Mouse (Mus musculus) kidney, embryonic 15.5 days (tissue): ENCODE measurements at regions not wholly inside any gene's neighbourhood (a gene's known extent, or its start where the extent isn't known, plus 50 kb on each side); places are given as distances from the start of the nearest gene placed in this dataset.

Experiments used
- ATAC-seq: fragments of 200-750 bp; cut with Nextera tagmentation; replicated peaks from 2 replicates; pipeline ENCODE4 v1.8.0; 2017; ENCODE audit warnings: moderate TSS enrichment; ENCODE audit not compliant: low FRiP score
- H3K27ac ChIP-seq: fragments of 300-500 bp; sonication (generic); 2 replicates; pipeline ENCODE4 v1.5.1; 2015; ENCODE audit warnings: mild to moderate bottlenecking, inconsistent platforms
- H3K27me3 ChIP-seq: fragments of 300-500 bp; sonication (generic); 2 replicates; pipeline ENCODE4 v1.6.1; 2015; ENCODE audit warnings: inconsistent platforms
- H3K36me3 ChIP-seq: fragments of 300-500 bp; sonication (generic); 2 replicates; pipeline ENCODE4 v1.6.1; 2015; ENCODE audit warnings: inconsistent platforms
- H3K4me1 ChIP-seq: fragments of 300-500 bp; sonication (generic); 2 replicates; pipeline ENCODE4 v1.6.1; 2015; ENCODE audit warnings: inconsistent platforms
- H3K4me2 ChIP-seq: fragments of 300-500 bp; sonication (generic); 2 replicates; pipeline ENCODE4 v1.6.1; 2015; ENCODE audit warnings: moderate library complexity, mild to moderate bottlenecking, inconsistent platforms
- H3K4me3 ChIP-seq: fragments of 300-500 bp; sonication (generic); replicated peaks from 2 replicates; pipeline ENCODE4 v1.5.1; 2015; ENCODE audit warnings: mild to moderate bottlenecking, inconsistent platforms
- H3K9ac ChIP-seq: fragments of 300-500 bp; sonication (generic); 2 replicates; pipeline ENCODE4 v1.6.1; 2015; ENCODE audit warnings: mild to moderate bottlenecking, inconsistent platforms
- H3K9me3 ChIP-seq: fragments of 300-500 bp; sonication (generic); replicated peaks from 2 replicates; pipeline ENCODE4 v1.6.1; 2016; ENCODE audit warnings: inconsistent platforms
- WGBS: fragments of 180-500 bp; shearing (Covaris S2); methylation state at CpG from one replicate; pipeline ENCODE4 v1.1.7; 2015; ENCODE audit warnings: mixed read lengths; 5-methylcytosine and 5-hydroxymethylcytosine counted together

DNA sequence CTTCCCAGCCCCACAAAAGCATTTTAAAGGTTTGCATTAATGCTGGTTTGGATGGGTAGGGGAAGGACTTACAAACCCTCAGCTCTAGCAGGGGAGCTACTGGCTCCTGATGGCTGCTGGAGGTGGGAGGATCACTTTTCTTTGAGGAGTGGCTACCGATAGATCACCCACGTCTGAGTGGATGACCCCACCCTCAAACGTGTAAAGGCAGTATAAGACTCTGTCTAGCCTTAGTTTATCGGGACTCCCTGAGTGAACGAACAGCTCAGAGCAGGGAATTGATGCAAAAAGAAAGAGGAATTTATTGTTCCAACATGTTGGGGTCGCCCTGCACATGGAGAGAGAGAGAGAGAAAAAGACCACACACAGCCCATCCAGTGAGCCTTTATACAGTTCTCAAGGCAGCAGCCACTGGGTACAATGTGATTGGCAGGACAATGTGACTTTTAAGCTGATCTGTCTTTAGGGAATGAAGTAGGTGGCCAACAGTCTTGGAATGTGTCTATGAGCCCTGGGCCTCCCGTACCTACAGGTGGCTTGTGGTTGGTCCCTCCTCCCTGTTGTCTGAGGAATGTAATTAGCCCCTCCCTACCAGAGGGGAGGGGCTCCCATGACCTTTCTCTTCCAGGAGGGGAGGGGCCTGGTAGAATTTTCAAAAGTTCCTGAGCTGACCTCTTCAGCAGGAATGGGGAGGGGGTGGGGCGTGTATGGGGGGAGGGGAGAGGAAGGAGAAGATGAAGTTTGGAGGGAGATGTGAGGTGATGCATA is 108.7 kb upstream of the Tmem150c start:
- Histone ChIP-seq H3K9me3 (no peaks in the 10 kb centered on the region), H3K27ac (no peak overlapping the region), H3K4me1 (peaks cover 14% of the 10 kb centered on the region), H3K4me2 (no peak overlapping the region), H3K9ac (no peak overlapping the region), H3K36me3 (no peaks in the 10 kb centered on the region), H3K27me3 (no peaks in the 10 kb centered on the region), H3K4me3 (no peak overlapping the region)
- 59% methylated on average over 8 of the region's 8 CpGs for WGBS
- ATAC-seq, result no peak

GRCm38 (mm10) chr5:100266671-100267510 is 107.3 kb upstream of the Tmem150c start:
- H3K4me1 ChIP-seq, result peaks cover 14% of the 10 kb centered on the region
- H3K27ac ChIP-seq, result no peak overlapping the region
- no peaks in the 10 kb centered on the region for H3K27me3 ChIP-seq
- H3K4me3 ChIP-seq, result no peak overlapping the region
- no peak for ATAC-seq
- no peak overlapping the region for H3K9ac ChIP-seq
- H3K4me2 ChIP-seq, result no peak overlapping the region
- 53% methylated on average over 17 of the region's 17 CpGs for WGBS
- no peaks in the 10 kb centered on the region for H3K9me3 ChIP-seq
- no peaks in the 10 kb centered on the region for H3K36me3 ChIP-seq

- Histone ChIP-seq H3K4me2 (no peak overlapping the region), H3K27me3 (no peaks in the 10 kb centered on the region), H3K4me3 (no peak overlapping the region), H3K4me1 (peaks cover 12% of the 10 kb centered on the region), H3K27ac (peak overlapping the region; percentile 84), H3K9ac (no peak overlapping the region), H3K9me3 (no peaks in the 10 kb centered on the region), H3K36me3 (no peaks in the 10 kb centered on the region)
- WGBS, result 53% methylated on average over 8 of the region's 8 CpGs
- ATAC-seq, result peak; percentile 50; the same call in 1 of the 2 replicates
Measured at GRCm38 (mm10) chr5:100259803-100260693, 100.4 kb upstream of the Tmem150c start.

DNA sequence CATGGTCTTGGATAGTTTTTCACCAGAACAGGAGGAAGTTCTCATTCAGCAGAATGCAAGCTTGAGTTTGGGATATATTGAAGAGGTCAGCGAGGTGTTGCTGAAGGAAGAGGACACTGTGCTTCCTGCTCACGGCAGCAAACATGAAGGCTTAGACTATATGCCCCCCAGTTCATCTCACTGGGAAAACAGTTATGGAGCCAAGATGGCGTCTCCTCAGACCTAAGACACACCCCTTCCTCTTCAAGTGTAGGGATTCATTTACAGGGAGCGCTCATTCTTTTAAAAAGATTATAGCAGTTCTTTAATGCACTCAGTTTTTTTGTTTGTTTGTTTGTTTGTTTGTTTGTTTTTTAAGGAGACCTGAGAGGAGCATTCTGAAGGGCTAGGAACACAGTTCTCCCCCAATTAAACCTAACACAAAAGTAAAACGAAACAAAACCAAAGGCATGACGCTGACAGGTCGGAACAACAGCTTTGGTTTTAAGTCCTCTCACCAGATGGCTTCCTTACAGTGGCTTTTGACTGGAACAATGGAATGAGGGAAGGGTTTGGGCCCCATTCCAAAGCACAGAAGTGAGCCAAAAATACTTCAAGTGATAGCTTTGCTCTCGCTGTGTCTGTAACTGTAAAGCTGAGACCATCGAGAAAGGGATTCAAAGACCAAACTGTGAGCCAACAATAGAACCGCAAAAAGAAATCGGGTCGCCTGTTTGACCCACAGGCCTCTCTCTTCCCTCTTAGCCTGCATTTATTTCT is 99.5 kb upstream of the Tmem150c start:
- Histone ChIP-seq H3K4me3 (no peak overlapping the region), H3K4me1 (peaks cover 18% of the 10 kb centered on the region), H3K27ac (peak overlapping the region; percentile 84), H3K27me3 (no peaks in the 10 kb centered on the region), H3K9me3 (no peaks in the 10 kb centered on the region), H3K4me2 (no peak overlapping the region), H3K9ac (no peak overlapping the region), H3K36me3 (no peaks in the 10 kb centered on the region)
- ATAC-seq, result peak; percentile 50
- 65% methylated on average over 12 of the region's 12 CpGs for WGBS

DNA sequence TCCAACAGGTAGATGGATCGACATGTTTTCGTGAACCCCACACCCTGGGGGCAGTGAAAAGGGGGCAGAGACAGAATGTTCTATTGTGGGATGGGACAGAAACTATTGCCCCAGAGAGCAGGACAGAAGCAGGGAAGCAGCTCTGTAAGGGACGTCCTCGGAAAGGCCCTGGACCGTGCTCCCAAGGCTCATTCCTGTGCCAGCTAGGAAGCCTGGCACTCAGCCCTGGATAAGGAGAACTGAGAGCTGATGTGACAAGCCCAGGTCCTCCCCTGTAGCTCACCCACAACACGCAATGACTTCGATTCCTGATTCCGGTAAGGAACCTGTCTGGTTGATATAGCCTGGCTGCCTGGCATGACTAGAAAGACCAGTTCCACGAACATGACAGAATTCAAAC is 95.7 kb upstream of the Tmem150c start:
- no peak for ATAC-seq
- H3K27me3 ChIP-seq, result no peaks in the 10 kb centered on the region
- no peak overlapping the region for H3K4me2 ChIP-seq
- no peak overlapping the region for H3K4me3 ChIP-seq
- no peaks in the 10 kb centered on the region for H3K36me3 ChIP-seq
- peaks cover 18% of the 10 kb centered on the region for H3K4me1 ChIP-seq
- WGBS, result 82% methylated on average over 9 of the region's 9 CpGs
- H3K27ac ChIP-seq, result no peak overlapping the region
- H3K9ac ChIP-seq, result no peak overlapping the region
- no peaks in the 10 kb centered on the region for H3K9me3 ChIP-seq

- no peak overlapping the region for H3K4me2 ChIP-seq
- peaks cover 10% of the 10 kb centered on the region for H3K4me1 ChIP-seq
- H3K9ac ChIP-seq, result no peak overlapping the region
- ATAC-seq, result no peak
- 95% methylated on average over 6 of the region's 6 CpGs for WGBS
- no peak overlapping the region for H3K27ac ChIP-seq
- H3K27me3 ChIP-seq, result no peaks in the 10 kb centered on the region
- H3K9me3 ChIP-seq, result no peaks in the 10 kb centered on the region
- H3K4me3 ChIP-seq, result no peak overlapping the region
- H3K36me3 ChIP-seq, result no peaks in the 10 kb centered on the region
Measured at GRCm38 (mm10) chr5:100252036-100252435, 92.4 kb upstream of the Tmem150c start.

- H3K4me3 ChIP-seq, result no peak overlapping the region
- no peaks in the 10 kb centered on the region for H3K9me3 ChIP-seq
Measured at GRCm38 (mm10) chr5:100249757-100250156, 90.1 kb upstream of the Tmem150c start.

GRCm38 (mm10) chr5:100248611-100249010 is 89.0 kb upstream of the Tmem150c start:
- Histone ChIP-seq H3K36me3 (no peaks in the 10 kb centered on the region), H3K4me2 (no peak overlapping the region), H3K9ac (no peak overlapping the region), H3K4me1 (no peaks in the 10 kb centered on the region), H3K9me3 (no peaks in the 10 kb centered on the region), H3K4me3 (no peak overlapping the region), H3K27me3 (no peaks in the 10 kb centered on the region), H3K27ac (no peak overlapping the region)
- ATAC-seq, result no peak
- WGBS, result 77% methylated on average over 5 of the region's 5 CpGs

More at GRCm38 (mm10) chr5:100249757-100250156, 90.1 kb upstream of the Tmem150c start:
- no peak for ATAC-seq
- Histone ChIP-seq H3K4me1 (peaks cover 4% of the 10 kb centered on the region), H3K4me2 (no peak overlapping the region), H3K9ac (no peak overlapping the region), H3K27ac (no peak overlapping the region), H3K27me3 (no peaks in the 10 kb centered on the region), H3K36me3 (no peaks in the 10 kb centered on the region)
- 69% methylated on average over 3 of the region's 3 CpGs for WGBS

DNA sequence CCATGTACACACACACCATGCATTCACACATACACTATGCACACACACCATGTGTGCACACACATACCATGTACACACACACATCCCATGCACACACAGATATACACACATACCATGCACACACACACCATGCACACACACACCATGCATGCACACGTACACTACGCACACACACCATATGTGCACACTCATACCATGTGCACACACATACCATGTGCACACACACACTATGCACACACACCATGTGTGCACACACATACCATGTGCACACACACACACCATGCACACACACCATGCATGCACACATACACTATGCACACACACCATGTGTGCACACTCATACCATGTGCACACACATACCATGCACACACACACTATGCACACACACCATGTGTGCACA is 87.1 kb upstream of the Tmem150c start:
- 97% methylated on average over 2 of the region's 2 CpGs for WGBS
- H3K4me3 ChIP-seq, result no peak overlapping the region
- no peaks in the 10 kb centered on the region for H3K4me1 ChIP-seq
- no peak overlapping the region for H3K9ac ChIP-seq
- ATAC-seq, result no peak
- no peak overlapping the region for H3K27ac ChIP-seq
- no peaks in the 10 kb centered on the region for H3K27me3 ChIP-seq
- H3K9me3 ChIP-seq, result no peaks in the 10 kb centered on the region
- no peaks in the 10 kb centered on the region for H3K36me3 ChIP-seq
- no peak overlapping the region for H3K4me2 ChIP-seq

DNA sequence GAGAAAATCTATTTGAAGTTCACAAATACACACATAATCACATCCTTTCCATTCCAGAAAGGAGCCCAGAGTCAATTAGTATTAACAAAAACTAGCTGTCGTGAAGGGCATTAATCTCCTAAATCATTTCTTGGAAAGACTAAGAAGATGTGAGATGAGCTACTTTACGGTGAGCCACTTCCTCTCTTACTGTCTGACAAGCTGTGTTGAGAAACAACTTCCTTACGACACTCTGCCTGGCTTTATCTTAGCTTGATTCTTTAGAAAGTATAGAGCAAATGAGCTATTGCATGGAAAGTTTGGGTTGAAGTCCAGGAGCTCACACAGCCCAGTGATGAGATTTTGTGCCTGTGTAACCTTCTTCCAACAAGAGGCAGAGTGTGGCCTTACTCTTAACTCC is 85.2 kb upstream of the Tmem150c start:
- no peak overlapping the region for H3K4me3 ChIP-seq
- 66% methylated on average over 3 of the region's 3 CpGs for WGBS
- no peak for ATAC-seq

DNA sequence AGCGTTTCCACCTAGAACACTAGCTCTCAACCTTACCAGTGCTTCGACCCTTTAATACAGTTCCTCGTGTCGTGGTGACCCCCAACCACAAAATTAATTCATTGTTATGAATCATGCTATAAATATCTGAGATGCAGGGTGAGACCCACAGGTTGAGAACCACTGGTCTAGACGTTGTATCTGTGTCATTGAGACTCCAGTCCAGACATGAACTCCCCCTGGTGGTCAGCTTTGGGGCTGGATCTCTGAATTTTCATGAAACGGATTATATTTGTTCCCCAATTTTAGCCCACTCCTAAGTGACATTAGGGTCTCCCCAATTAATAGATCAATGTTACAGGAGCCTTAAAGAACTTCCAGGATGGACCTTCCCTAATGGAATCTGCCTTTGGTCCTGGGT is 81.3 kb upstream of the Tmem150c start:
- no peaks in the 10 kb centered on the region for H3K36me3 ChIP-seq
- ATAC-seq, result no peak
- no peaks in the 10 kb centered on the region for H3K27me3 ChIP-seq
- 74% methylated on average over 6 of the region's 6 CpGs for WGBS
- H3K9ac ChIP-seq, result no peak overlapping the region
- no peak overlapping the region for H3K27ac ChIP-seq
- no peak overlapping the region for H3K4me2 ChIP-seq
- no peaks in the 10 kb centered on the region for H3K9me3 ChIP-seq
- no peak overlapping the region for H3K4me3 ChIP-seq
- no peaks in the 10 kb centered on the region for H3K4me1 ChIP-seq

More for the DNA sequence above, 85.2 kb upstream of the Tmem150c start:
- Histone ChIP-seq H3K9me3 (no peaks in the 10 kb centered on the region), H3K27me3 (no peaks in the 10 kb centered on the region), H3K4me2 (no peak overlapping the region), H3K27ac (no peak overlapping the region), H3K9ac (no peak overlapping the region), H3K4me1 (no peaks in the 10 kb centered on the region), H3K36me3 (no peaks in the 10 kb centered on the region)
